Mouse (Mus musculus): ENCODE data around the gene Paxx.

DNA sequence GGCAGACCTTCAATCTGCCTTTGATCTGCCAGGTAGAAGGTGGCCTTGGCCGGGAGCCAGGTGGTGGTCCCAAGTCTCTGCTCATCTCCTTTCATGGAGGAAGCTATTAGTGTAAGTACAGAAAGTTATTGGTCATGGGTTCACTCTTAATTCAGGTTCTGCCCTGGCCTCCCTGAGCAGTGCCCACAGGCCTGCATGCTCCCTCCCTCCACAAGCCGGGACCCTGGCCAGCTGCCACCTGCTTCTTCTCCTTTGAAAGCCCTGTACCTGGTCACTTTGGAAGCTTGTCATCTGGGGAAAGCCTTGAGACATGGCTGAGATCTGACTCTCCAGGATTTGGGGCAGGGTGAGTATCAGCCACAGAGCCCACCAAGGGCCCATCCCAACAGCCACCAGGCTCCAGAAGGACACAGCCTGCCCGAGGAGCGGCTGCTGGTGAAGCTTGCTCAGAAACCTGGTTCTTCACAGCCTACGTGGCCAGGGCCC, 32.6 kb upstream of the Paxx start, which contains the start of gene Lcn12:
- no peak for TF ChIP-seq CTCF (conservative IDR thresholded peaks at IDR 0.05; ENCODE audit: insufficient read depth, insufficient read length, low read depth, low read length)
- no peak for TF ChIP-seq POLR2A (IDR thresholded peaks at IDR 0.05; ENCODE audit: low read depth, low read length)
